Mouse (Mus musculus) ES-Bruce4 (cell line): ENCODE data around the gene Rtn3.
"Not testable (repeated sequence)": the region's sequence is repeated elsewhere in the genome, so short reads cannot be mapped to it uniquely, and the experiment has no call there.

Experiments
- CTCF ChIP-seq: IDR thresholded peaks from one replicate; pipeline ENCODE4 v1.8.1; 2011; ENCODE audit warnings: low read depth, low read length
- POLR2A ChIP-seq: IDR thresholded peaks from one replicate; pipeline ENCODE4 v1.8.1; 2011; ENCODE audit warnings: low read length; ENCODE audit not compliant: insufficient read depth

- TF ChIP-seq CTCF, POLR2A: not testable (repeated sequence)
Observed at GRCm38 (mm10) chr19:7496070-7496469, 13.0 kb upstream of the Rtn3 start.
